Mouse (Mus musculus) heart, adult 8-10 months (tissue): ENCODE measurements around the gene Apod. TPM values are rescaled to one million over a fixed set of nuclear protein-coding genes. Genes with fewer than 3 reads are reported as not detected.
A peak's percentile ranks its signal among the peaks of the same experiment; 100 is the strongest.

Experiments
- DNase-seq: peaks from one replicate; pipeline ENCODE4 v3.0.0; 2022; ENCODE audit warnings: low spot score
- total RNA-seq, 4 experiments: library from RNA; stranded (reverse); gene quantifications; 2 replicates each; pipeline ENCODE4 v1.2.4; 2022

Gene Apod
- total RNA-seq: 1 to 10 TPM; 3.6 to 6.1 (median 4.9) TPM

DNA sequence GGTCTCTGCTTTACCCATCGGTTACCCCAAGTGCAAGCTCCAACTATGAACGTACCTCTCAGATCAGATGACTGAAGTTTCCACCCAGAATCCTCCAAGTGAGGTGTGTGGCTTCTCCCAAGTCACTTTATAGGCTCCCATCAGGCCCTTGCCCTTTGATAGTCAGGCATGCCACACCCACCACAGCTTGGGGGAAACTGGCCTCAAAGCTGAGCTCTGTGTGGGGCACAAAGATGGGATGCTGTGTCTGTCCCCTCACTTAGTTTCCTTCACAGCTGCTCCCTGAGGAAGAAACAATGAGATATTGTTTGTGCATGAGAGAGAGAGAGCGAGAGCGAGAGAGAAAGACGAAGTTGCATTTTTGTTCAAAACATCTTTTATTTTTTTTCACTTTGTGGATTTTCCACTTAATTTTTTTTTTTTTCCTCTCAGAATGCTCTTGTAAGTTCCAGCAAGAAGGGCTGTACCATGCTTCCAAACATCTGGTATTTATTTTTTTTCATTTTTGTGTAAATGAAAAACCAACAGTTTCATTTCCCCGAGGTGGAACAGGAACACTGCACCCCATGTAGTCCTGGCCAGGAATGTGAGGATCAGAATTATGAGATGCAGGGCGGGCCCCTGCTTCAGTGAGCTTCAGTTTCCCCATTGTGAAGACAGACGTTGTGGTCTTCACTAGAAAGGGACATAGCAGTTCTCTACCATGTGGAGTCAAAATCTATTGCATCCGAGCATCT lies at the start of gene Apod:
Gene Apod (minus strand): TSS at position 312 of the 737 bp plus-strand sequence.
- DNase-seq: no peak

DNA sequence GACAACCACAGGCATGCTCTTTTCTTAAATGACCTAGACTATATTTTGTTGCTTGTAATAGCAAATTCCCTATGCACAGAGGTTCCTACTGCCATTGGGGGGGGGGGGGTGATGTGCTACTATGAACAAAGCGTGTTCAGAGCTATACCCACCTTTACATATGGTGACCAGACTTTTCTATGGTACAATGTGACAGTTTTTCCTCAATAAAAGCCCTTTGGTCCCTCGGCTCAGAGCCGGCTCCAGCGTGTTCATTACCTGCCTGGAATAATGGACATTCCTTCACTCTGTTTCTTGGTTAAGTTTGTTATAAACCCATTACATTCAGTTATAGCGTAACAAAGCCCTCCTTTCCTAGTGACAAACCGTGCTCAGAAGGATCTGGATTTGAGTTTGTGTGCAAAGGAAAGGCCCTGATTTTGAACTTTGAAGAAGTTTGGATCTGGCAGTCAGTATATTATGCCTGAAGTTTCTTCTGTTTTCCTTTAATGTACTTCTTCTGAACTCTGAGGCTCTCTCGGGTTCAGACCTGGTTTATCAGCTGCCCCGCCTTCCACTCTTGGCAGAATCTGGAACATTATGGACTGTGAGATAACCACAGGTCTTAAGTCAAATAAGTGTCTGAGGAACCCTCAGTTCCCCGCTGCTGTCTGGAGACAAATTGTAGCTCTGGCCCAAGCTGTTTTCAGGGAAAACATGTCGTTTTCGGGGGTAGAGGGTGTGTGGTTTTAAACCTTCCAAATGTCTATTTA lies 49.3 kb upstream of the Apod start:
- no peak for DNase-seq

DNA sequence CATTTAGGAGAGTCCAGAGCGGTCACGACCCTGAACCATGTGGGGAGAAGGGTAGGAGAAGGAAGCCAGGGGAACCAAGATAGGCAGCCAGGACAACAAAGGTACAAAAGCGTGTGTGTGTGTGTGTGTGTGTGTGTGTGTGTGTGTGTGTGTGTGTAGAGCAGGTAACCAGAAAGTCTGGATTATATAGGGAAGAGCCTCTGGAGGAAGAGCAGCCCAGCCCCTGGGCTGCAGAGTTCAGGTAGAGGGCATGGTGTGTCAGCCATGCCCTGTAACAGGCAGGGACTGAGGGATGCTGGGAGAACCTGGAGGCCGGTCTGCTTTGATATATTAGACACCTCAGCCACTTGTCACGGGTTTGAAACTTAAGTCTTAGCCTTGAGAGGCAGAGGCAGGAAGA lies 44.9 kb upstream of the Apod start:
- no peak for DNase-seq

DNA sequence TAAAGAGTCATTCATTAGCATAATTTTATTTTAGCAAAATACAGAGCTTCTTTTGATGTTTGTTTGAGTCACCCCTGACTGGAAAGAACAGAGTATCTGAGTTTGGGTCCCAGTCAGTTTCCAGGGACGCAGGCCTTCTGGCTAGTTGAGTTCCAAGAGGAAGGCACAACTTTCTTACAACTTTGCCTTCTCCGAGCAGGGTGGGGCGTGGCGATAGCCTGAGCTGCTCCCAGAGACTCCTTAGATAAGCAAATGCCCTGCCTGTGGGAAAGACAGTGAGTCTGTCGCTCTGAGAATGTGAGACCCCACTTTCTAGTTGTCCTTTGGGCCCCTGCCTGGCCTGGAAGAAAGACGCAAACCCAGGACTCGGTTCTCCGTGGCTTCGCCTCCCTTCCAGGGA lies 44.4 kb upstream of the Apod start:
- no peak for DNase-seq

DNA sequence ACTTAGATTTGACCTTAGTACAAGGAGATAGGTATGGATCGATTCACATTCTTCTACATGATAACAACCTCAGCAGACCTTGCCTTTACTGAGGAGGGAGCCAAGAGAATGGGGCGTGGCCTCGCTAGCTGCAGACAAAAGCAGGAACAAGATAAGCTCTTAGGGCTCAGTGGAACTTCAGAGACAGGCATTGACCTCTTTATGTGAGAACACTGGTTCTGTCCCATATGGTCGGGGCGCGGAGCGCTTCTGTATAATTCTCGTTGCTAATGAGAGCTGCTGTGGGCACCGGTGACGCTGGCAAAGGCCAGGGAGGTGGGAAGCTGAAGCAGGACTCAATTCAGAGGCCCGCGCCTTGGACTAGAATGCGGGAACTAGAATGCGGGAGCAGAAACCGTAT lies 44.0 kb upstream of the Apod start:
- no peak for DNase-seq

DNA sequence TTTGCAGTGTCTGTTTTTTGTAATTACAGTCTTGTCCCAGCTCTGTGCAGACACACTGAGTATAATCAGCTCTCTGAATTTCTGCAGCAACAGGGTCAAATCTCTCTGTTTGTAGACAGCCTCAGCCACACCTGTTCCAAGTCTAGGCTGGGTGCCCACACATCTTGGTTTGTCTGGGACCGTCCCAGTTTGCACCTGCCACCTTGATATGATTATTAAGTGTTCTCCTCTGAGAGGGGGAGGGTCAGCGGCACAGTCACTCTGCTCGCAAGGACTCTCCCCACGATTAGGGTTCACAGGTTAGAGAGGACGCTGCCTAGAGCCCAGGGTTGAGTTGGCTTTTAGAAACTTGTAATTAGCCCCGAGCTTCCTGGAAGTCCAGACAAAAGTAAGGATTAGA lies 41.3 kb upstream of the Apod start:
- no peak for DNase-seq

DNA sequence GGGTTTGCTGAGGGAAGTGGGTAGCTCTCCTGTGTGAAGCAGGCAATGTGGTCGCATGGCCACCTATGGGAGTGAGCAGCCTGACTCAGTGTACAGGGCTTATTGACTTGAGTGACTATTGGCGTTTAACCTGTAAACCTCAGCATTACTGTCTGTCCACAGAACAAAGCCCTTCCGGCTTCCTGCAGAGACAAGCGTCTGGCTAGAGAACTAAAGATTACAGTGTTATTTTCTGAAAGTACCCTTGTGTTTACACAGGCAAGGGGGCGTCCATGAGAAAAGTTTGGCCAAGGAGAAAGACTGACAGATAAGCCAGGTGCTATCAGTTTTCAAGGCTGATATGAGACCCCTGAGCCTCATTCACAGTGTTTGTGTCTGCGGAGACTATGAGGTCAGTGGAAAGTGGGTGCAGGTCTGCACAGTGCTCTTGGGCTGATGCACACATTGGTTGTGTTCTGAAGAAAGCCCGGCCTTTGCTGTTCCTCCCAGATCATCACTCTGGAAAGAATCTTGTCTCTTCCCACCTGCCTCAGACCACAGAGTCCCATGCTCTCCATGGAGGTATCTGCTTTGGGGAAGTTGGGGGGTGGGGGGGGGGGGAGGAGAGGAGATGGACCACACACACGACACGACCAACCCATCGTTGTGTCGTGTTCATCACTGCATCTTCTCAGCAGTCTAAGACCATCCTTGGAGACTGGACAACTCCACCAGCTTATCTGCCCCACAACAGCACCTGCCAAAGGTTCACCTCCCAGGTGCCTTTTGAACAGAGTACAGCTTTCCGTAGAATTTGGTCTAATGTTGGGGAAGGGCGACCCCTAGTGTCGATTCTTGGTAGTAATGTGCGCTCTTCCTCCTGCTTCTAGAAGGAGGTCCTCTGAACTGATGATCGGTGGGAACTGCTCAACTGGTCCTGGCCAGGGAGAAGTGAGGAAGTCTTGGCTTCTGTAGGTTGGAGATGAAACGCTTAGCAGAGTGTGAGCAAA lies 40.0 kb upstream of the Apod start:
- peak; percentile 61 for DNase-seq

DNA sequence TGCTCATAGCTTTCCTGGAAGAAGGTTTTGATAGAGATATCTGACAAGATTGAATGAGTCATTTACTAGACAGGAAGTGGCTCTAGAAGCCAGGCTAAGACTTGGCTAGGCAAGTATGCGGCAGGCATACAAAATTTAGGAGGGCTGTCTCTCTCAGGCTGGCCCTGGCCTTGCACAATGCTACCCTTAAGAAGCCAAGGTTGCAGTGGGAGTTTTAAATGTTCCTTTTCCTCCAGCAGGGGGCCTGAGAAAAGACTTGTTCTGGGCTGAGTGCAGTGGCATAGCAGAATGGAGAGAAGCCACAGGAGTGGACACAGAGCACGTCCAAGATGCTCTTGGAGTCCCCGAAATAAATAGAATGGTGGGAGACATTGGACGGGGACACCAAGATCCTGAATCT lies 38.4 kb upstream of the Apod start:
- DNase-seq: no peak

DNA sequence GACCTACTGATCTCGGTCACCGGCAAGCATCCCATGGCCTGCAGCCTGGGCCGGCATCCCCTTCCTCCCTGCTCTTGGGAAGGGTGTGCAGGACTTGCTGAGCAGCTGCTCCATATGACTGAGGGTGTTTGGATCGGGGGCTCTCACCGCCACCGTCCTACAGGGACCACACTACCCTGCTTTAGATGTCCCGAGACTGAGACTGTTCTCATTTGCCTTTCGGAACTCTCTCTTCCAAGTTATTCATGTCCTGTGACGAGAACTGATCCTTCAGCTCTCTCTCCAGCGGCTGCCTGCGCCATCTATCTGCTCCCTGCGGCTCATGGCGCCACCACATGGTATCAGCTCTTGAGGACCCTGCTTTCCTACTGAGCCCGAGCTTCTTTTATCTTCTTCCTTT lies 33.0 kb upstream of the Apod start:
- peak; percentile 75 for DNase-seq

DNA sequence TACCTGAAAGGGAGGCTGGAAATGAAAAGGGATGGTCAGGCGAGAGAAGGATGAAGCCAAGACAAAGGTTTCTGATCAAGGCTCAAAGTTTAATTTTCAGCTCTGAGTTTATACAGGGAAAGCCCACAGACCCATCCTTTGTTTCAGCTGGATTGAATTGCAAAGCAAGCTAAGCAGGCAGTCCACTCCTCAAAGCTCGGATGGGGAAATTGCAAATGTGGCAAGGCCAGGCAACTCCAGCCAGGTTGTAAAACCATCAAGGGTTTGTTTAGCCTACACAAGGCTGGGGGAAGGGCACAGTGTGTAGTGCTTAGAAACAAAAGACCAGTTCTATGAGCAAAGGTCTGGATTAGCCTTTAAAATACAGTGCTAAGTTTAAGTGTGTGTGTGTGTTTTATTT lies 28.4 kb upstream of the Apod start:
- no peak for DNase-seq

DNA sequence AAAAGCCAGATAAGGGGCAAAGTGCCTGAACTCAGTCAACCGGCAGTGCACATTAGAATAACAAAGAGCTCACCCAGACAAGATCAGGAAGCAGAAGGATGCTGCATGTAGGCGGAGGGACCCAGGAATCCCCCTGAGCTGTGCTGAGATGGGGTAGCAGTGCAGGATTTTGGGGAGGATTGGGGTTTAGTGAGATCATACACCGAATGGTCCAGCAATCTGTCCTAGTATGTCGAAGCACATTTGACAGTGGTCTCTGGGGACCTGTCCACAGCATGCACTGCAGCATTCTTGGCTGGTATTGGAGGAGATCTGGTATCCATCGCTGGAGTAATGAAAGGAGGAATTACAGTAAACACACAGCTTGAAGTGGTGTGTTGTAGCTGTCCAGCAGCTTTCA lies 27.9 kb upstream of the Apod start:
- DNase-seq: no peak

DNA sequence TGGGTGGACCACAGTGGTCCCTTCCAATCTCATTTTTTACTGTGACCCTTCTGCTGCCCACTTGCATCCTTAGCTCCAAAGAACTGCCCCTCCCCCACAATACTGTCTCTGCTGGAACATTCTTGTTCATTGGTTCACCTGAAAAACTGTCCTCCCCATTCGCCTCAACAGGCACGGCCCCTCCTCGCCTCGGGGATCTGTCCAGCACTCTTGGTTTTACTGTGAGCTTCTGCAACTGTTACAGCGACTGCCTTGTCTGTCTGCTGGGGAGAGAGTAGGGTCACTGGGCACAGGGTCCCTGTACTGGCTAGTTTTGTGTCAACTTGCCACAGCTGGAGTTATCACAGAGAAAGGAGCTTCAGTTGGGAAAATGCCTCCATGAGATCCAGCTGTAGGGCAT lies 24.7 kb upstream of the Apod start:
- no peak for DNase-seq

DNA sequence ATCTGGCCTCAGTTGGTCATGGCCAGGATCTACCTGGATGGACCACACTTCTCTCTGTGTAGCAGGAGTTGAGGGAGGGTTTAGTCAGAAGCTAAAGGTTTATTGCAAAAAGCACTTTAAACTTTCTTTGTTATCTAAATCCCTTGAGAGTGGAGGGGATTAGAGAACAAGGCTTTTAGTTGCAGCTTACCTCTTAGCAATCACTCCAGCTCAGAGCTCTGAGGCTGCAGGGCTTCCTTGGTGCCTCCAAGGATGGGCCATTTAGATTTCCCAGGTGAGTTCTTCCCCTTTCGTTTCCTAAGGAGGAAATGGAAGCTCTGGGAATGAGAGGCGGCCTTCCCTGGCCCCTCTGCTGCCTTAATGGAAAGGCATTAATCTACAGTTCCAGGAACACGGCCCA lies 23.3 kb upstream of the Apod start:
- no peak for DNase-seq

DNA sequence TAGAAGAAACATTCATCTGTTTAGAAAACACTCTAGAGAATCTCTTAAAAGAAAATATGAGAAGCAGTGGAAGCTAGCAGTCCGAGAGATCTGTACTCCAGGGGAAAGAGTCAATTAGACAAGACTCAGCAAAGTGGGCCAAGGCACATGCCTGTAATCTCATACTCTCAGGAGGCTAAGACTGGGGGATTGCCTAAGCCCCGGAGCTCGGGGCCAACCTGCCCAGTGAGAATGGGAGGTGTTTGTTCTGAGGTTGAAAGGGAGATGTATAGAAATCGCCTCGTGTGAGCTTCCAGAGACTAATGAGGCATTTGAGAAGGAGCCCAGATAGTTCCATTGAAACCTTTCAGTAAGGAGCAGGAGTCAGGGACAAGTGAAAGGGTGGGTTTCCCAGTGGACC lies 20.2 kb upstream of the Apod start:
- no peak for DNase-seq

DNA sequence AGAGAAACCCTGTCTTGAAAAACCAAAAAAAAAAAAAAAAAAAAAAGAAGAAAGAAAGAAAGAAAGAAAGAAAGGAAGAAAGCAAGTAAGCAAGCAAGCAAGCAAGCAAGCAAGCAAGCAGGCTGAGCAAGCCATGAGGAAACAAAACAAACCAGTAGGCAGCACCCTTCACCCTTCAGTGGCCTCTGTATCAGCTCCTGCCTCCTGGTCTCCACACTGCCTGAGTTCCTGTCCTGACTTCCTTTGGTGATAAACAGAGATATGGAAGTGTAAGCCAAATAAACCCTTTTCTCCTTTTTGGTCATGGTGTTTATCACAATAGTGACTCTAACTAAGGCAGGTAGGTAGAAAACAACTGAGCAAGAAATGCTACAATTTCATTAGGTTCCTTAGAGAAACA lies 18.0 kb upstream of the Apod start:
- no peak for DNase-seq

DNA sequence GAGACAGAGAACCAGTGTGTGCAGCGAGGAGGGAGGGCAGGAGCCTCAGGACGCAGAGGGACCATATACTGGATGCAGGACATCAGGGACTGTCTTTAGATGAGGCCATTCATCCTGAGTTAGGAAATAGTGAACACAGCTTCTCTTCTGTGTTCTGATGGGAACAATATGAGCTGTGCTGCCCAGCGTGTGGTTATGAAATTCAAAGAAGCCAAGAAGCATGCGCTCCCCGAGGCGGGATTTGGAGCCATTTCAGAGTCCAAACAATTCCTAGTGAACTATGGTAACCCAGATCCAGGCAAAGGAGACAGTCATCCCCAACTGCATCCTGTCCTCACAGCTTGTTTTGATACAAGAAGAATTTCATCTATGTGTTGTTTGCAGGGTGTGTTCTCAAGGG lies 16.4 kb upstream of the Apod start:
- peak; percentile 63 for DNase-seq

DNA sequence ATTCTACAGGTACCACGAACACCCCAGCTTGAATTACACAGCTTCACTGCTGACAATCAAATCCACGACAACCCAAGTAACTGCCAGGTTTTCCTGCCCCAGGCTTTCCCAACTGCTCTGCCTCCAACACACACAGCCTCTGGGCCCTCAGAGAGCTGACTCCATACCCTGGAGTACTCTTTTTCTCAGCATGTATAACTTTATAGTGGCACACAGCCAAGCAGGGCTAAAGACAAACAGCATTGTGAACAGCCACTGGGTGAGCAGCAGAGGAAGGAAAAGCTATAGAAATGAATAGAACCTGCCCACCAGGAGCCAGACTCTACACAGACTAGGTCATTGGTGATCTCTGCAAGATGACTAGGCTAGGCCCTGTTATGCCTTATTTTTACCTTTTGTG lies 15.1 kb upstream of the Apod start:
- no peak for DNase-seq

DNA sequence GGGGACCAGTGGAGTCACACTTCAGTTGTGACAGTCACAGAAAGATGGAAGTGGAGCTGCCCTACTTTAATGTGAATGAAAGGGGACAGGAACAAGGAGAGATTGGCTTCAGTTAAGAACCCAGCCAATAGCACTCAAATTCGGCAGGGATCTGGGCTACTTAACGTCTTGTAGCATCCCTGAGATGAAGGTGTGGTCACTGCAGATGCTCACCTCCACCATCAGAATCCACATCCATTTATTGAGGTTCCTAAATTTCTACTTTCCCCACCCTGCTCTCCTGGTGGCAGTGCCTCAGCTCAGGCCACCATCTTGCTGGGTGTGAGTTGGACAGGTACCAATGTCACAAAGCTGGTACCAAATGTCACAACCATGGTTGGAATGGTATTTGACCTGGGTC lies 13.3 kb upstream of the Apod start:
- DNase-seq: no peak

DNA sequence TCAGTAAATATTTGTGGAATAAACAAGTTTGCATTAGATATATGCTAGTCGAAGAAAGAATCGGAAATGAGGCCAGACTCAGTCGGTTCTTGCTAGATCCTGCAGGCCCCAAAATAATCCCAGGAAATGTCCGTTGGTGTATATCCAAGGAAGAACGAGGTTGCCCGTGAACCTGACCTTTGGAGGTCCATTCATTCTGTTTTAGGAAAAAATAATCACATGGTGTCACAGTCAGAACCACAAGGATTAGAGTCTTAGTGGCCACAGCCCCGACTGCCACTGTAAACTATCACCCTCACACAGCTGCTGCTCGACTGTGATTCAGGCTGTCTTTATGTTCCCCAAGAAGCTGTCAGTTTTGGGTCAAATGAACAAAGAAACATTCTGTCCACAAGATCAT lies 12.8 kb upstream of the Apod start:
- DNase-seq: no peak

DNA sequence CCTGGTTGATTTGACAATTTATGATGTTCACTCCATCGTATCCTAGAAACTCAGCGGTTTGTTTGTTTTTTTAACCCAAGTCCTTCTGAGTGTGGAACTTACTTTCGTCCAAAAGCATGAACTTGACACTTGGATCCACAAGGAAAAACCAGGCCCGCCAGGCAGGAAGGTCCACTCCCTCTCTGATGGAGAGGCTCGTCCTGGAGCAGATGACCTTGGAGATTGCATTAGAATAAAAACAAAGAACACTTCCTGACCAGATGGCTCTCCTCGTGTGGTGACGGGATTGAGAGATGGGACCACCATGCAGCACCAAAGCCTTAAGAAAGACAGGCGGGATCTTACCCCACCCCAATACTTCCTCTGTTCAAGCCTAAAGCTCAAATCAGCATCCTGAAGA lies 12.1 kb upstream of the Apod start:
- peak; percentile 74 for DNase-seq

DNA sequence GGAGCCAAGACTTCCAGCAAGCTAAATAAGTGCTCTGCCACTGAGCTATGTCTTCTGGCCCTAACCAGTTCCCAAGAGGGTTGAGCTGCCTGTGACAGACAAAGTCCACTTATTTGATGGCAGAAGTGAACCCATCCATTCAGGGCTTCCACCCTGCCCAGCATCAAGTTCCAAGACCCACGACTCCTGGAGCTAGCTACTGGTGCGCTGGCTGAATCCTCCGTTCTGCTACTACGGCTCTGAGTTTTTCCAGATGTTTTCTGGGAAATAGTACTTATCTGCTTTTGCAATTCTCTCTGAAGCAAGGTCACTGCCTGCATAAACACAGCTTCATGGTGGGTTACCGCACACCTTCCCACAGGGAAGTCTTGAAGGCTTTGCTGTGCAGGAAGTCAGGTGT lies 11.4 kb upstream of the Apod start:
- peak; percentile 57 for DNase-seq

DNA sequence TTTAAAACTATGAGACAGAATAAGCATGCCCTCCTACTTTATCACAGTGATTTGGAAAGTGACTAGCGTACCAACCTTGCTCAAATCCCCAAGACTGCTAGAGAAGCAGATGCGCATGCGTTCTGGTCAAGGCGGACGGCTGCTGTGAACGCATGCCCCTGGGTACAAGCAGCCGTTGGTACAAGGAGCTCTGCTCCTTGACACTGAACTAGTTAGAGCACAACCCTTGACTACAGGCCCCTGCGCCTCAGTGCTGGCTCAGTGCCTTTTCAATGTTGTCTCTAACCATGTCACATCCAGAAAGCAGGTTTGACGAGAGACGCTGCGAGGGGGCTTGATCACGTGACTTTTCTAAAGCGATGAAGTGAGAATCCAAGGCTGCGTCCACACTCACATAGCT lies 10.5 kb upstream of the Apod start:
- DNase-seq: no peak
